Mouse (Mus musculus) liver, embryonic 14.5 days (tissue): ENCODE data around the gene Gm27029. TPM values are rescaled to one million over a fixed set of nuclear protein-coding genes. Genes with fewer than 3 reads are reported as not detected.
A peak's percentile ranks its signal among the peaks of the same experiment; 100 is the strongest.
"Not testable (repeated sequence)": the region's sequence is repeated elsewhere in the genome, so short reads cannot be mapped to it uniquely, and the experiment has no call there.

Experiments
- ATAC-seq: fragments of 200-750 bp; cut with Nextera tagmentation; 2 replicates; pipeline ENCODE4 v1.8.0; 2017; ENCODE audit warnings: moderate number of reproducible peaks, mild to moderate bottlenecking, moderate library complexity; ENCODE audit not compliant: insufficient read depth
- DNase-seq, 3 experiments: peaks; one replicate each; pipeline ENCODE4 v3.0.0-alpha.2; 2012 to 2013; ENCODE audit warnings: low read depth in 3 of 3, low spot score in 3 of 3
- H3K27ac ChIP-seq: fragments of 300-500 bp; sonication (generic); 2 replicates; pipeline ENCODE4 v1.5.1; 2014; ENCODE audit warnings: moderate library complexity, mild to moderate bottlenecking, control low read depth, inconsistent platforms
- H3K27me3 ChIP-seq: fragments of 300-500 bp; sonication (generic); 2 replicates; pipeline ENCODE4 v1.6.1; 2014; ENCODE audit warnings: mild to moderate bottlenecking, low read length, moderate library complexity; ENCODE audit not compliant: control insufficient read depth, insufficient read depth
- H3K36me3 ChIP-seq: fragments of 300-500 bp; sonication (generic); replicated peaks from 2 replicates; pipeline ENCODE4 v1.6.1; 2014; ENCODE audit warnings: low read depth; ENCODE audit not compliant: control insufficient read depth, insufficient read depth
- H3K4me1 ChIP-seq, 2 experiments: fragments of 200-500 bp in 1 of 2; fragments of 300-500 bp in 1 of 2; sonication (generic) in 1 of 2; replicated peaks; 2 replicates each; pipeline ENCODE4 v1.6.1; 2012 to 2014; ENCODE audit warnings: antibody characterized with exemption in 1 of 2, inconsistent platforms in 1 of 2, low read length in 1 of 2; ENCODE audit not compliant: control insufficient read depth in 2 of 2, insufficient read depth in 2 of 2
- H3K4me2 ChIP-seq: fragments of 300-500 bp; sonication (generic); 2 replicates; pipeline ENCODE4 v1.6.1; 2014; ENCODE audit warnings: low read depth, mild to moderate bottlenecking, control low read depth, moderate library complexity
- H3K4me3 ChIP-seq, 2 experiments: fragments of 200-500 bp in 1 of 2; fragments of 300-500 bp in 1 of 2; sonication (generic) in 1 of 2; 2 replicates each; pipeline ENCODE4 v1.5.1; 2012 to 2014; ENCODE audit warnings: low read depth in 2 of 2, low read length in 2 of 2, mild to moderate bottlenecking in 2 of 2, control low read depth in 1 of 2, inconsistent platforms in 1 of 2, moderate library complexity in 1 of 2; ENCODE audit not compliant: insufficient read depth in 1 of 2
- H3K9ac ChIP-seq: fragments of 300-500 bp; sonication (generic); replicated peaks from 2 replicates; pipeline ENCODE4 v1.6.1; 2014; ENCODE audit warnings: mild to moderate bottlenecking, control low read depth, moderate library complexity
- H3K9me3 ChIP-seq: fragments of 300-500 bp; sonication (generic); 2 replicates; pipeline ENCODE4 v1.6.1; 2016; ENCODE audit warnings: low read length, mixed read lengths; ENCODE audit not compliant: control insufficient read depth
- CTCF ChIP-seq: IDR thresholded peaks from 2 replicates; pipeline ENCODE4 v1.5.1; 2016; ENCODE audit warnings: antibody characterized with exemption, low read depth, control low read depth
- EP300 ChIP-seq: IDR thresholded peaks from 2 replicates; pipeline ENCODE4 v1.6.1; 2016; ENCODE audit warnings: antibody characterized with exemption, low read depth
- WGBS: fragments of 180-500 bp; shearing (Covaris S2); extraction: QIAGEN DNeasy Blood & Tissue Kit; methylation state at CpG from one replicate; pipeline ENCODE4 v1.1.7; 2014; ENCODE audit not compliant: insufficient replicate concordance; 5-methylcytosine and 5-hydroxymethylcytosine counted together
- polyA plus RNA-seq, 2 experiments: library from polyadenylated mRNA; depleted of rRNA in 1 of 2; stranded (reverse) in 1 of 2; unstranded in 1 of 2; fragments of >200 nt; fragmentation: Nextera tagmentation in 1 of 2; extraction: Ambion mirVana in 1 of 2; gene quantifications; 2 replicates each; pipeline versions ENCODE4 v1.2.1 to v1.2.3; 2012 to 2014

Gene Gm27029
- polyA plus RNA-seq, 2 experiments = 0.84 to 2.6 TPM

- H3K9ac ChIP-seq = peak overlapping the region; percentile 85
- H3K36me3 ChIP-seq = peaks cover 23% of the 10 kb centered on the region
- peaks cover 3 to 22% of the 10 kb centered on the region in 2 experiments for H3K4me1 ChIP-seq
- WGBS = 0% methylated on average over 14 of the region's 14 CpGs
- peak overlapping the region; percentile 56 for H3K27ac ChIP-seq
- H3K4me2 ChIP-seq = peak overlapping the region; percentile 76
- DNase-seq = no peak
- H3K4me3 ChIP-seq = peak overlapping the region; percentile 77 to 91
- H3K27me3 ChIP-seq = no peaks in the 10 kb centered on the region
- ATAC-seq = no peak
- no peaks in the 10 kb centered on the region for H3K9me3 ChIP-seq
- TF ChIP-seq CTCF (no peak), EP300 (no peak)
These were observed 18.2 kb upstream of the Gm27029 start for GRCm38 (mm10) chr11:101442760-101443159.

GRCm38 (mm10) chr11:101442127-101442693, 17.6 kb upstream of the Gm27029 start, which contains the start of gene Rpl27:
Gene Rpl27 (plus strand): TSS chr11:101442298.
- peak; percentile 96 for ATAC-seq
- no peaks in the 10 kb centered on the region for H3K27me3 ChIP-seq
- H3K4me3 ChIP-seq = peak within 1 kb of the TSS; percentile 77 to 91
- peaks cover 23% of the 10 kb centered on the region for H3K36me3 ChIP-seq
- peak; percentile 99 for DNase-seq
- H3K9me3 ChIP-seq = no peaks in the 10 kb centered on the region
- peaks cover 0 to 19% of the 10 kb centered on the region in 2 experiments; a peak in 3 of 4 replicates for H3K4me1 ChIP-seq
- H3K9ac ChIP-seq = peak within 1 kb of the TSS; percentile 85
- peak within 1 kb of the TSS; percentile 56 for H3K27ac ChIP-seq
- WGBS = under 1% methylated on average over 42 of the region's 42 CpGs
- TF ChIP-seq EP300 = peak; percentile 74
- peak; percentile 94 for TF ChIP-seq CTCF
- peak within 1 kb of the TSS; percentile 76 for H3K4me2 ChIP-seq

DNA sequence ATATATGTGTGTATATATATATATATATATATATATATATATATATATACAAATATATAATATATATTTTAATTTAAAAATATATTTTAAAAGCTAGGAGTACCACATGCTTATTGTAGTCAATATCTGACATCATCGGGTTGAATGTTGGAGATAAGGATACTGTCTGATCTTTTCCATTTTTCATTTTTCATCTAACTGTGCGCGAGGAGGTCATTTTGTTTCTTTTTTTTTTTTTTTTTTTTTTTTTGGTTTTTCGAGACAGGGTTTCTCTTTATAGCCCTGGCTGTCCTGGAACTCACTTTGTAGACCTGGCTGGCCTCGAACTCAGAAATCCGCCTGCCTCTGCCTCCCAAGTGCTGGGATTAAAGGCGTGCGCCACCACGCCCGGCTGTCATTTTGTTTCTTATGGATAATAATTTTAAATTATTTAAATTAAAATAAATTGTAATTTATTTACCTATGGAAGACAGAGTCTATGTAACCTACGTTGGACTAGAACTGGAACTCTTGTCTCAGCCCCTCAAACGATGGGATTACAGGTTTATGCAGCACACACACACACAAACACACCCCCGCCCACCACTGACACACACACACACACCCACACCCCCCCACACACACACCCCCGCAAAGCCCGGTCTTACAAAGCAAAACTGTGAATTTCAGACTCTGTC, 17.0 kb upstream of the Gm27029 start:
- peaks cover 23% of the 10 kb centered on the region for H3K36me3 ChIP-seq
- H3K4me2 ChIP-seq = peak overlapping the region; percentile 76
- H3K4me1 ChIP-seq = peaks cover 0 to 19% of the 10 kb centered on the region in 2 experiments; a peak in 3 of 4 replicates
- peak overlapping the region; percentile 46 for H3K27ac ChIP-seq
- DNase-seq, ATAC-seq, H3K27me3 ChIP-seq, H3K9me3 ChIP-seq: not testable (repeated sequence)
- WGBS = 22% methylated on average over 15 of the region's 15 CpGs
- peak overlapping the region; percentile 77 to 91 for H3K4me3 ChIP-seq
- peak overlapping the region; percentile 48 for H3K9ac ChIP-seq

GRCm38 (mm10) chr11:101438006-101438405, 13.4 kb upstream of the Gm27029 start:
- not testable (repeated sequence) for H3K27me3 ChIP-seq, H3K27ac ChIP-seq, DNase-seq, H3K9ac ChIP-seq, H3K4me2 ChIP-seq, ATAC-seq, H3K9me3 ChIP-seq, H3K36me3 ChIP-seq, H3K4me3 ChIP-seq, H3K4me1 ChIP-seq
- 45% methylated on average over 3 of the region's 3 CpGs for WGBS

DNA sequence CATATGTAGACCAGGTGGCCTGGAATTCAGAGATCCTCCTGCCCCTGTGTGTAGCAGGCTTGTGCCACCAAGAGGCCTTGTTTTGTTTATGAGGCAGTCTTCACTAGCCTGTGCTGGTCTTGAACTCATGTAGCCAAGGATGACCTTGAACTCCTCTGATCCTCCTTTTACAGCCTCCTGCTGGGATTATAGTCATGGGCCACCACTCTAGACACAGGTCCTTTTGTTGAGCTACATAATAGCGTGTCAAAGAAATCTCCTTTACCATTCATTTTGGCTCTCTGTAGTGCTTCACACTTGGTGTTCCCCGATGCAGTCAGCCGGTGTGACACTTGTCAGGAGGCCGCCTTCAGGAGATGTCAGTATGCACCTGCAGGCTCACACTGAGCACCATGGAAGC, 12.3 kb upstream of the Gm27029 start:
- H3K27me3 ChIP-seq = no peaks in the 10 kb centered on the region
- H3K4me2 ChIP-seq = no peak overlapping the region
- 78% methylated on average over 4 of the region's 4 CpGs for WGBS
- no peak overlapping the region for H3K27ac ChIP-seq
- no peak for TF ChIP-seq CTCF
- H3K4me1 ChIP-seq = no peaks in the 10 kb centered on the region
- H3K9ac ChIP-seq = no peak overlapping the region
- H3K9me3 ChIP-seq = no peaks in the 10 kb centered on the region
- ATAC-seq = no peak
- no peak overlapping the region for H3K4me3 ChIP-seq
- no peak for DNase-seq
- peaks cover 4% of the 10 kb centered on the region for H3K36me3 ChIP-seq
